In the genomic region with DNA sequence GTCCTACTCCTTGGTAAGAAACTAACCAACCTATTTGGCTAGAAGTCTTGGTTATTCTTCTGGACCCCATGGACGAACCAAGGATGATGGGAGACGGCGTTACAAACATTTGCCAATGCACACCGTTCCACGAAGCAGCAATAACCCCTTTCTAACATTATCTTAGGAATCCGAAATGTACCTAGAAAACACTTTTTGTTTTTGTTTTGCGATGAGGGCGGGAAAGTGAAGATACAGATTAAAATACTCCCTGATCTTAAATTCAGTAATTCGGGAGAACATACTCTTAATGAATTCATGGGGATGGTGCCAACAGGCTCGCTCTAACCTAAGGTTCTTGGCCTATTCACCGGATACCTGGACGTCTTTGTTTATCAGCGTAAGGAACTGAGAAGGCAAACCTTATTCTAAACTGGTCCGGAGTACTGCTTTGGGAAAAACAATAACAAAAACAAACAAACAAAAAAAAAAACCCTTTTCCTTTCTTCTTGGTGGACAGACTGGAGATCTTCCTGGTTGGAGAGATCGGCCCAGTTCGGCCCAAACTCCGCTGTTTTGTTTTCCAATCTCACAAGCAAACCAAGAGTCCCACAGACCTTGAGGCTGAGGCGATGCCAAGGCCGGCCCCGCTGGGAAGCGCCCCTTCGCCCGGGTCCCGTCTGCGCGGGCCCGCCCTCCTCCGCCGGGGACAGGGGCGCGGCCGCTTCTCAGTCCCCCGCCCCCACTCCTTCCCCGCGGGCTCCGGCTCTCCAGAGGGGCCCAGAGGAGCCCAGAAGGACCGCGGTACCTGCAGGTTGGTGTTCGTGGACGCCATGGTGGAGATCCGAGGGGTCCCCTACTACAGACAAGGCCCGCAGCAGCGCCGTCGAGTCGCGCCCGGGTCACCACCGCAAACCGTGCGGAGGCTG, we compare ENCODE assay signal across 7 mouse cellular contexts. TPM values are rescaled to one million over a fixed set of nuclear protein-coding genes. Genes with fewer than 3 reads are reported as not detected.
DNase-seq lines count a peak whose midpoint lies in the region; ATAC-seq and TF ChIP-seq lines count a peak whose summit lies in the region.

No protein-coding gene starts in this region.

- H3ac ChIP-seq in C2C12 (ENCODE audit: control insufficient read depth, insufficient read length, low read depth) = peak overlapping the region; percentile 100

- DNase-seq in 416B (ENCODE audit: low read depth) = peak; percentile 31
- DNase-seq in kidney, postnatal 25 days = peak; percentile 47 to 71
- no peak for DNase-seq in retina, postnatal 1 day

- H3K79me3 ChIP-seq in C2C12 (ENCODE audit: low read depth) = peaks cover 51% of the 10 kb centered on the region

- peaks cover 56% of the 10 kb centered on the region for H3K79me2 ChIP-seq in C2C12 (ENCODE audit: control insufficient read depth, insufficient read depth)

- 3% methylated on average over 51 of the region's 51 CpGs for WGBS in heart, embryonic 11.5 days (ENCODE audit: insufficient replicate concordance)

- TF ChIP-seq POLR2A in cortical plate, adult 2 months (IDR thresholded peaks at IDR 0.05; ENCODE audit: extremely low read depth, insufficient read depth, low read length) = no peak

- no peak for TF ChIP-seq CTCF in C2C12 (IDR thresholded peaks at IDR 0.05; ENCODE audit: control insufficient read depth, insufficient read depth, insufficient read length)
- TF ChIP-seq CTCF in cortical plate, adult 2 months (IDR thresholded peaks at IDR 0.05; ENCODE audit: extremely low read depth, insufficient read depth, low read length) = no peak

- no peaks in the 10 kb centered on the region for H3K9me3 ChIP-seq in heart, embryonic 11.5 days (replicated peaks; ENCODE audit: control insufficient read depth, low read length)
- H3K9me3 ChIP-seq in megakaryocyte, embryonic 14.5 days = no peaks in the 10 kb centered on the region

- H3K36me3 ChIP-seq in C2C12 (ENCODE audit: control insufficient read depth, insufficient read depth) = peaks cover 3% of the 10 kb centered on the region
- no peaks in the 10 kb centered on the region for H3K36me3 ChIP-seq in heart, embryonic 11.5 days (ENCODE audit: control insufficient read depth, insufficient read depth, low read length)
- peaks cover 21% of the 10 kb centered on the region for H3K36me3 ChIP-seq in megakaryocyte, embryonic 14.5 days (replicated peaks; ENCODE audit: low read length)

- peak overlapping the region; percentile 78 for H3K4me2 ChIP-seq in heart, embryonic 11.5 days

- no peak overlapping the region for H3K27ac ChIP-seq in cortical plate, adult 2 months (ENCODE audit: insufficient read depth, low read length)
- H3K27ac ChIP-seq in heart, embryonic 11.5 days (ENCODE audit: low read depth, low read length) = peak overlapping the region; percentile 91

- peaks cover 4% of the 10 kb centered on the region for H3K4me1 ChIP-seq in cortical plate, adult 2 months (ENCODE audit: control insufficient read depth, insufficient read depth, low read length)
- peaks cover 5% of the 10 kb centered on the region for H3K4me1 ChIP-seq in heart, embryonic 11.5 days (ENCODE audit: control insufficient read depth, insufficient read depth, low read length)
- H3K4me1 ChIP-seq in megakaryocyte, embryonic 14.5 days = peaks cover 31% of the 10 kb centered on the region

- peak overlapping the region; percentile 93 for H3K4me3 ChIP-seq in C2C12 (ENCODE audit: insufficient read depth, poor library complexity, severe bottlenecking)
- peak overlapping the region; percentile 88 for H3K4me3 ChIP-seq in cortical plate, adult 2 months (ENCODE audit: insufficient read depth, low read length)
- H3K4me3 ChIP-seq in heart, embryonic 11.5 days (ENCODE audit: low read depth, low read length) = peak overlapping the region; percentile 99
- H3K4me3 ChIP-seq in megakaryocyte, embryonic 14.5 days (replicated peaks) = peak overlapping the region; percentile 97

- no peaks in the 10 kb centered on the region for H3K27me3 ChIP-seq in C2C12 (ENCODE audit: control insufficient read depth, insufficient read depth, insufficient read length)
- H3K27me3 ChIP-seq in heart, embryonic 11.5 days (ENCODE audit: control insufficient read depth, insufficient read depth, low read length) = 0 out of 2 replicates have a peak, but pooled peaks cover 2% of the 10 kb centered on the region
- no peaks in the 10 kb centered on the region for H3K27me3 ChIP-seq in megakaryocyte, embryonic 14.5 days (replicated peaks)

- H3K9ac ChIP-seq in heart, embryonic 11.5 days (ENCODE audit: low read depth, low read length) = peak overlapping the region; percentile 99

- ATAC-seq in heart, embryonic 11.5 days (replicated peaks; ENCODE audit: insufficient number of reproducible peaks, low FRiP score, low TSS enrichment) = peak; percentile 91

TF ChIP-seq in C2C12, 6 proteins besides CTCF, POLR2A, EP300 and RAD21:
- TF ChIP-seq USF1 (IDR thresholded peaks at IDR 0.05; ENCODE audit: low read depth) (no peak), MYOD1 (IDR thresholded peaks at IDR 0.05; ENCODE audit: control insufficient read depth, insufficient read length, low read depth) (no peak), CEBPB (IDR thresholded peaks at IDR 0.05; ENCODE audit: low read depth) (no peak), MAX (IDR thresholded peaks at IDR 0.05) (no peak), MYOG (IDR thresholded peaks at IDR 0.05; ENCODE audit: control insufficient read depth, extremely low read depth, insufficient read length) (no peak)

RNA-seq across cellular contexts. Expression of a gene that starts 0.6 kb away (rescaled TPM):
- 16.8 TPM for polyA plus RNA-seq in C2C12 (2012; fragmentation: generic; extraction: Trizol)
- polyA plus RNA-seq in cortical plate, adult 2 months (2012; rRNA removed) = 23.6 and 26.7 TPM in 2 replicates
- polyA plus RNA-seq in heart, embryonic 11.5 days (2014; fragmentation: Nextera tagmentation; extraction: Ambion mirVana) = 47.6 and 59.2 TPM in 2 replicates
- 10.4 and 23.8 TPM in 2 replicates for polyA plus RNA-seq in megakaryocyte, embryonic 14.5 days (2012; ENCODE audit: insufficient read depth, low replicate concordance)

RNA-seq across cellular contexts. Expression of a gene that starts 36.4 kb away (rescaled TPM):
- polyA plus RNA-seq in C2C12 (2012; fragmentation: generic; extraction: Trizol) = 13.9 TPM
- polyA plus RNA-seq in cortical plate, adult 2 months (2012; rRNA removed) = 18.7 and 20.5 TPM in 2 replicates
- 7.1 and 8.2 TPM in 2 replicates for polyA plus RNA-seq in heart, embryonic 11.5 days (2014; fragmentation: Nextera tagmentation; extraction: Ambion mirVana)
- polyA plus RNA-seq in megakaryocyte, embryonic 14.5 days (2012; ENCODE audit: insufficient read depth, low replicate concordance) = 0.53 TPM in 1 of 2 replicates, not detected in the other
